Mouse (Mus musculus) cerebellum, postnatal 36 days (tissue): ENCODE measurements around the gene Ly6g6e.
A peak's percentile ranks its signal among the peaks of the same experiment; 100 is the strongest.
"Not testable (repeated sequence)": the region's sequence is repeated elsewhere in the genome, so short reads cannot be mapped to it uniquely, and the experiment has no call there.

Experiments used
- DNase-seq, 2 experiments: peaks; one replicate each; pipeline ENCODE4 v3.0.0; 2021 to 2022; ENCODE audit warnings: mixed read lengths in 2 of 2

Ly6g6e gene

DNA sequence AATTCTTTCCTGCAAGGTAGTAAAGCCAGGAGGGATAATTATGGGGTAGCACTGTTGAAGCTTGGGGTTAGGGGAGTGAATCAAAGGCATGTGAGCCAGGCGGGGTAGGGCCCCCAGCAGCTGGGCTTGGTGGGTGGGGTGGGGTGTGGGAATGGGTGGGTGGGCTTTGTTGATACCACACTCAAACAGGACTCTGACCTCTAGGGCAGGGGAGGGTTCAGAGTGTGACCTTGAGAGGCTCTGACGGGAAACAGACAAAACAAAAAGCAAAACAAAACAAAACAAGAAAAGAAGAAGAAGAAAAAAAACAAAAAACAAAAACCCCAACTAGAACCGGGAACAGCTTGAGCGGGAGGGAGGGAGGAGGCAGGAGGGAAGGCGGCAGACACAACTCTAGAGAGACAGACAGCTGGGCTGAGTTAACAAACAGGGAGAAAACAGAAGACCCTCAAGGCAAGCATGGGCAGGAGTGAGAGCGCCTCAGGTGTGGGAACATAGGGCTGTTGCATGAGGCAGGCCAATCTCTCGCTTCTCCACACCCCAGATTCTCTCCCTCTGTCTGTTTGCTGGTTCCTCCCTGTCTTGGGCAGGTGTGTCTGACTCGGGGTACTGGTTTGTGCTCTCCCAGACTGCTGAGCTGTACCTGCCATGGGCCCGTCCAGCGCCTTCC is at the start of gene Ly6g6e:
TSS of gene Ly6g6e (plus strand) at position 396 of the 670 bp plus-strand sequence.
- peak in 1 of 2 experiments; percentile 9 for DNase-seq

DNA sequence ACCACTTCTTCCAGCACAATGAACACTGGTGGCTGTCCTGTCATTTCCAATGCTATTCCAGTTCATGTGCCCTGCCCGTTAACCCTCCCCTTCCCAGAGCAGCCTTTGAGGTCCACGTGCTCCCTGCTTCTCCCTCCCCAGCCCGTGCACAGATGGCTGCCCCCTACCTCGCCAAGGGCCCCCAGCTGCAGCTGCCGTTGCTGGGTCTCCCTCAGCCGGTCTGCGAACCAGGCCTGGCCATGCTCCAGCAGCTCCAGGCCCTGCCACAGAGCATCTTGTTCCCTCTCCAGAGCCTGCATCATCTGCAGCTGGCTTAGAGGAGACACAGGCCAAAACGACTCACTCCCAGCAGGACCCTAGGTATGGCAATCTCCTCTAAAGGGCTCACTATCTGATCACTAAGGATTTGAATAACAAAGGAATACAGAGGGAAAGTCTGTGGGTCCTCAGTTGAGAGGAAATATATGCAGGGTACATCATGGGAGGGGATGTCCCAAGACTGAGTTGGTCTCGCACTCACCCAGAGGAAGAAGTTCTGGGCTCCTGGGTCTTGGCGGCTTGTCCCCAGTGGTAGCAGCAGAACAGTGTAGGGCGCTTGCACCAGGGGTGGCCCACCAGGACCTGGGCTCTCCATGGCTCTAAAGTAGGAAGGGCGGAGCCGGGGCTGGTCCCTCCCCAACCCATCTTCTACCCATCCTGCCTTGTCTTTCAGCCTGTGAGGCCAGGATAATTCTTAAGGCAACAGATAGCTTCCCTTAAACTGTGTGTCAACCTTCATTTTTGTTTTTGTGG is 49.2 kb upstream of the Ly6g6e start, which contains the start of gene Sapcd1:
TSS of gene Sapcd1 (minus strand) at position 740 of the 792 bp plus-strand sequence.
- peak in 1 of 2 experiments; percentile 30 for DNase-seq

DNA sequence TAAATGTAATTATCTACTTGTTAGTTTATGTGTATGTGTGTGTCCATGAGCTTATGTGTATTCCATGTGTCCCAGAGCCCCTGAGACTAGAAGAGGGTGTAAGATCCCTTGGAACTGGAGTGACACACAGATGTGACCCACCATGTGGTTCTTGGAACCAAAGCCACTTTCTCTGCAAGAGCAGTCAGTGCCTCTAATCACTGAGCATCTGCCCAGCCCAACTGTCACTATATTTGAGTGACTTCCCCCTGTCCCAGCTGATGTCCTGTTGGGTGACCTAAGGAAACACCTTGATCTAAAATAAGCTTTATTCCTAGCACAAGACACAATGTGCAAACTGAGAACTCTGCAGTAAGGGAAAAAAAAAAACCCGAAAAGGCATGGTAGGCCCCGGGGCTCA is 48.4 kb upstream of the Ly6g6e start:
- DNase-seq: no peak

DNA sequence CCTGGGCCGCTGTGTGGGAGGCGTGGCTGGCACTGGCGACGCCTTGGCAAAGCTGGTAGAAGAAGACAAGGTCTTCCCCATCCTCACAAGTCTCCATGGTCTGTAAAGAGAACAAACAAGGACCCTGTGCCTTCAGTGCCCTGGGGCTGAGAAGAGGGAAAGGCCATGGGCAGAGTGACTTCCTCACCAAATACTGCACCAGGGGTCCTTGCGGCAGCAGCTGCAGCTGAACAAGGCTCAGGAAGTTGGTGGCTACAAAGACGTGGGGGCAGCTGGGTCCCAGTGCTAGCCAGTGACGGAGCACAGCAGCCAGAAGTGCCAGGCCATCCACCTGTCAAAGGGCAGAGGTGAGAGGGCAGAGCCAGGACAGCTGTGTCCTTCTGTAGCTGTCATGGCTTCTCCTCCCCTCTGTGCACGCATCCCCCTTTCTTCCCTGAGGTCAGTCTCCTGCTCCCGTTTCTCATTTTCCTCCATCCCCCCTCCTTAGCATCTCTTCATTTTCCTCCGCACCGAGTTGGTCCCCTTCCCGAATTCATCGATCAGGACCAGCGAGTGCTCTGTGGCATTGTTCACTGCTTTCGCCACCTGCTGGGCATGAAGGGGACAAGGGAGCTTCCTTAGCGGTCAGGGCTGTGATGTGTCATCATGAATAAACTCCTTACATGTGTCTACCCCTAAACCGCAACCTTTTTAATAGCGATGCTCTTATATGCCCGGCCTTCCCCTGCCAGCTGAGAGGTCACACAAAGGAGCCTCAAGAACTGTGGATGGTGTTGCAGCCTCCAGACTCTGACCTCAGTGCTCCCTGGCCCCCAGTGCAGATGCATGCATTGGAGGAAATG is 46.8 kb upstream of the Ly6g6e start:
- DNase-seq: peak in 1 of 2 experiments; percentile 18

DNA sequence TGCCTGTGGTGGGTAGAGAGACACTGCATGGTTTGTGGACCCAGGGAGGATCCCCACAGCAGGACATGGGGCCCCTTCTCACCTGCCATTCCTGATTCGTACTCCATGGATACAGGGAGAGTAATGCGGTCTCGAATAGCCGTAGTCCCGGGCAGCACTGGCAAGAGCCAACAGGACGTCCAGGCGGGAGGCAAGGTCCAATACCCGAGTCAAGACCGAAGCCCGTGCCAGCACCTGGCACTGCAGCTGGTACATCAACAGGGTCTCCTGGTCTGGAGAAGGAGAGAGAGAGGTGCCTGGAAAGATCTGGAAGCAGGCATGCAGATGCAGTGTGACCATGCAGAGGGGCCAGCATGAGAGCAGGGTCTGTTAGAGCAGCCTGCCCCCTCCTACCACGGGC is 45.4 kb upstream of the Ly6g6e start:
- no peak for DNase-seq

DNA sequence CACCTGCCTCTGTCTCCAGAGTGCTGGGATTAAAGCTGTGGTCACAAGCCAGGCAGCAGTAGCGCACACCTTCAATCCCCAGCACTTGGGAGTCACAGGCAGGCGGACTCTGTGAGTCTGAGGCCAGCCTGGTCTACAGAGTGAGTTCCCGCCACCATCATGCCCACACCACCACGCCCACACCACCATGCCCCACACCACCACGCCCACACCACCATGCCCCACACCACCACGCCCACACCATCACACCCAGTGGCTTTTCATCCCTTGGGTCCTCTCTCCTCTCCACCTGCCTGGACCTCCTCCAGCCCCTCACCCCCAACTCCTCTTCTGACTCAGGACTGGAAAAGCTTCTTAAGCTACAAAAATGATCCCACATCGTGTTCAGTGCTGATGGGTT is 44.8 kb upstream of the Ly6g6e start:
- no peak for DNase-seq

DNA sequence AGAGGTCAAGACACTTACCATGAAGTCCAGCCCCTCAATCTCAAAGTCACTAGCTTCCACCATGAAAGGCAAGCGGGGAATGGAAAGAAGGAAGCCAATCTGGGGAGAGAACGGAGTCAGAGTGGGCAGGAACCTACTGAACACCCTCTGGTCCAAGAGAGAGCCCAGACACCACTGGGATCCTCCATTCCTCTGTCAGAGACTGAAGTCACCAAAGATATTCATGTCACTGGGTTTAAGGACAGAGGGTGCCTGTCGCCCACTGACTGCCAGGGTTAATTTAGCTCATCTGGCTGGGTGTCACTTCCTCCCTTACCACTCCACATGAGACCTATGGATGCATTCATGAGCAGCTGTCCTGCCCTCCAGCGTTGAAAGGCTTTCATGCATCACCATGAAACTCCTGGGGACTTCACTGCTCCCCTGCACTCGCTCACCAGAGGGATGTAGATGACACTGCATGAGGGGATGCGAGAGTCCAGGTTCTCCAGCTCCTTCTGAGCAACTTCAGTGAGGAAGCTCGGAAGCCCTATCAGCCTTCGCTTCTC is 44.3 kb upstream of the Ly6g6e start:
- no peak for DNase-seq

DNA sequence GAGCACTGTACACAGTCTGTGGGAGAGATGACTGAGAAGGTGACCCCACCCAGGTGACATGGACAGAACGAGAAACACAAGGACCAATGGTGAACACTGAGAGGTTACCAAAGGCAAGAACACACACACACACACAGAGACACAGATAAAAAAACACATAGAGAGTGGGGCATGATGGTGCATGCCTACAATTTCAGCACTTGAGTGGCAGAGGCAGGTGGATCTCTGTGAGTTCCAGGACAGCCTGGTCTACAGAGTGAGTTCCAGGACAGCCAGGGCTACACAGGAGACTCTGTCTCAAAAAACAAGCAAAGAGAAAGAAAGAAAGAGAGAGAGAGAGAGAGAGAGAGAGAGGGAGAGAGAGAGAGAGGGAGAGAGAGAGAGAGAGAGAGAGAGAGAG is 43.0 kb upstream of the Ly6g6e start:
- not testable (repeated sequence) for DNase-seq

DNA sequence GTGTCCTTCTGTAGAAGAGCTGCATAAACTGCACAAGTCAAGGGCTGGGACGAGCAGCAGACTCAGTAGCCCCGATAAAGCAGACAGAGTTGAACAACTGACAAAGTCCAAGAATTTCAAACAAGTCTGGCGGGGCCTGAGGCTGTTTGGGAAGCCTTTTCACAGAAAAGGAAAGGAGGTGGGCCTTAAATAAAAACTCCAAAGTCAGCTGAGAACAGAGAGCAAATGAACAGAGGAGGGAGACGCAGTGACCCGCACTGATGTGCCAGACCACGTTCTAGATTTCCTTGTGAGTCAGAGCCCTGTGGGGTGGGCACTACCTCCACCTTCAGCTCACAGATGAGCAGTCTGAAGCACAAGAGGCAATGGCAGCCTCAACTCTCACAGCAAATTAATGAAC is 41.8 kb upstream of the Ly6g6e start:
- no peak for DNase-seq

DNA sequence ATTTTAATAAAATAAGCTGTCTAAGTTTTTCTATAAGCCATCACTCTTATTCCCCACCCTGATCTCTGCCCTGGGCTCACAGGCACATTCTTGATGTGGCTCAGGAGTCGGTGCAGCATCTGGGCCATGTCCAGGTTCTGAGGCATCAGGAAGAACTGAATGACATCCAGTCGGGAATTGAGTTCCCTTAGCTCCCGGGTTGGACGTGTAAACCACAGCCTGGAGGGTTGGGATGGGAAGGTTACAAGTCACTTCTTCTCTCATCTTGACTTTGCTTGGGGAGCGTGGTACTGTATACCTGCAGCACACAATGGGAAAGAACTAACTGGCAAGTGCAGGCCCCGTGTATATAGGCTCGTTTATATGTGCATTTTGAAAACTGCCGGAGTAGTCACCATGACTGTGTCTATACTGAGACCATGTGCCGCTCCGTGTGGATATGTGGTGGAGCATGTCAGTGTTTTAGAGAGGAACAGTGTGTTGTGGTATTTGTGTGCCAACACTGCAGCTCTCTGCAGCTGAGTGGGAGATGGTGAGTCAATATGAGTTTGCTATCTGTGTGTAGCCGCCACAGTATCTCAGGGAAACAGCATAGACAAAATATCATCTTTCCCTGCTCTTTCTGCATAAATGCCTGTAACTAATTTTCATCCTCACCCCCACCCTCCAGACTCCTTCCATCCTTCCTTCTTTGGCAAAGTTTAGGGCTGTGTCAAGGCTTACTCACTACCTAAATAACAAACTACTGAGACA is 37.4 kb upstream of the Ly6g6e start:
- DNase-seq: no peak

DNA sequence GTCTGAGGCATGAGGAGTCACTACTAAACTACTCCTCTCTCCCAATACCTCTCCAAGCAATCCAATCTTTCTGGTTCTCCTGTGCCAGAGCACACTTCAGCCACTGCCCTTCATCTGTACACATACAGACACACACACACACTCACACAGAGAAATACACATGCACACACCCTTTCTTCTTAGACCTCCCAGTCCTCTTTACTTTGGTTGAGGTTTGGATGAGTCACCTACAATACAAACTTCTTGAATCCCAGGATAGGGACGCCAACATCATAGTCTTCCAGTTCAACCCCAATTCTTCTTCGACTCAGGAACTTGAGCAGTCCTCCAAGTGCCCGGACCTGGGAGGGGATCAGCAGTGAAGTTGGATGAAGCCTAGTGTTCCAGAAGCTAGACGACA is 32.9 kb upstream of the Ly6g6e start:
- no peak for DNase-seq

DNA sequence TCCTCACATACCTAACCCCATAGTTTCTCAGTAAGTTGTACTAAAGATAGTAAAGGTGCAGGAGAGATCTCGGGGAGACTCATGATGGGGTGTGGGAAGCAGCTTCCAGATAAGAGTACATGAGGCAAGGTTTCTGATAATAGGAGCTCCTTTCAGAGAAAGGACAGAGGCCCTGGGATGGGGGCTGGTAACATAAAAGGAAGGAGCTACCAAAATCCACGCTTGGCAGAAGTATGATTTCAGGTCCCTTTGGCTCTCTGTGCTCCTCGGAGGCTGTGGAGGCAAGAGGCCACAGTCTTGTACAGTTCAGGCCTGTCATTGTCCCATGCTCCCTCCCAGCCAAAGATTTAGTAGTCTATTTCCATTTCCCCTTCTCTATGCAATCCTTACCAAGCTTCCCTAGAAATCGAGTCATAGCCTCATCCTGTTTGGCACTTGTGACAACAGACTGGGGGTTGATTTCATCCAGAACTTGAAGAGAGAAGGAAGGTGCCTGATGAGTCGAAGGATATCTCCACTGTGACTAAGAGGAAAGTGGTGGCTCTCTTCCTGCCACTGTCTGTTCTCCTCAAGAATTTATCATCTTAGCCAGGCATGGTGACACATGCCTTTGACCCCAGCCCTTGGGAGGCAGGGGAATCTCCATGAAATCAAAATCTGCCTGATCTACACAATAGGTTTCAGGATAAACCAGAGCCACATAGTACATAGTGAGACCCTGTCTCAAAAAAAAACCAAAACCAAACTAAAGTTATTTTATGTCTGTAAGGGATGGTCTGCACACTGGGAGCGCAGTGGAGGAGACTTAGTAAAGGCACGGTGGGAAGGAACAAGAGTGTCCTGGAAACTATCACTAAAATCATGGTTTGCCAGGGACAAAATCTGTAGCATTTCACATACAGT is 31.5 kb upstream of the Ly6g6e start:
- DNase-seq: no peak

DNA sequence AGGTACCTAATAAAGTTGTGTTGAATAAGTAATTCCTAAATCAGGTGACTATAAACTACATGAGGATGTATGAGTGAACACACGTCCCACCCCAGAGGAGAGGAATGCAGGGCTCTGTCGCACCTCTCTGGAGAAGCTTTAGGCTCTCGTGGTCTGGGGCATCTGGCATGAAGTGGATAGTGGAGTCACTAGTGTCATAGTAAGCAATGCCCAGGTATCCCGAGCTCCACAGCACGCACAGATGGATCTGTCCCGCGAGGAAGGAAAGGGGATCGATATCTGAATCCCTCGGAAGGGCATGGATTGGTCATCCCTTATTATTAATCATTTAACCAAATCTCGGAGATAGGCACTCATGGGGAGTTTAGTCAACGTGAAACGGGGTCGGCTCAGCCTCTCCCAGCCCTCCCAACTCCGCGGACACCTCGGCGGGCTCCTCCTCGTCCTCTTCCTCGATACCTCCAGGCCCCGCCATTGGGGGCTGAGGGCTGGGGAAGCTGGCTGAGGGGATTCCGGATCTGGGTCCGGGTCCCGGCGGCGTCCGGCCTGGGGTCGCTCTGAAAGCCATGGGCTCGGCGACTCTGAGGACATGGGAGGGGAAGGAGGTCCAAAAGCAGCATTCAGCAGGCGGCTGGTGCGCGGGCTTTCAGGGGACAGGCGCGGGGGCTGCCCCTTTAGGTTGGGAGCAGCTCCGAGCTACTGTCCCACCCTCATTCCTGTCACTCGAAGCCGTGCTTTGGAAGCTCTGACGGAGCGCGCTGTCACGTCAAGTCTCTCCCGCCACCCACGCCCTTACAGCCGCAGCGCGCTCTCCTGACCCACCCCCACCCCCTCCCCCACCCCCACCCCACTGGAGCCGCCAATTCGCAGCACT is 30.7 kb upstream of the Ly6g6e start:
- no peak for DNase-seq

DNA sequence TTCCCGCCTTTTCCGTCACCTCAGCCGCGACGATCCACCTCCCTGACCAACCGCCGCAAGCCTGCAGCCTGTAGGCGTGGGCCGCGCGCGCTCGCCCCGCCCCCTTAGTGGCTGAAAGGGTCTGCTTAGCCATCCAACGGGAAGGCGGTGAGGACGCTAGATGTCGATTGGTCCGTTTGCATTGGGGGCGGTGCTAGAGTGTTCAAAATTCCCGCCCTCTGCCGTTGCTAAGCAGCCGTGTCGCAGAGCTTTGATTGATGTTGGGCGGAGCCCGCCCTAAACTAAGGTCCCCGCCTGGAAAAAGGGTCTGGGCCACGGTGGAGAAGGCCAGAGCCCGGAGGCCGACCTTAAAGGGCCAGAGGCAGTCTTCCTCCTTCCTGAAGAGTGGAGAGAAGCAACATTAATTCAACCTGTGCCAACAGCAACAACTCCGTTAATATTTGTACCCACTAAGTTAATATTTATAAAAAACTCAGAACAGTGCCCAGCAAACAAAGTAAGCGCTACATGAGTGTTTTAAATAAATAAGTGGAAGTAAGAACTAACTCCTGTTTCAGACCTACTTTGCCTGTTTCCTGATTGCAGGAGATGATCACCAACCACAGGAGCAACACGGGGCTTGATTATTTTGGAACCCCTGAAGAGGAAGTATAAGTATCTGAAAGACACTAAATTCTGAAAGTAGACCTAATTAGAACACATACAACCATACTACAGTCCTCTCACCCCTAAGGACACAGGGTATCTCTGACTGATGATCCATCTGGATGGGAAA is 29.8 kb upstream of the Ly6g6e start, which contains the start of gene Msh5:
TSS of gene Msh5 (minus strand) at position 65 of the 775 bp plus-strand sequence.
- DNase-seq: peak; percentile 95

DNA sequence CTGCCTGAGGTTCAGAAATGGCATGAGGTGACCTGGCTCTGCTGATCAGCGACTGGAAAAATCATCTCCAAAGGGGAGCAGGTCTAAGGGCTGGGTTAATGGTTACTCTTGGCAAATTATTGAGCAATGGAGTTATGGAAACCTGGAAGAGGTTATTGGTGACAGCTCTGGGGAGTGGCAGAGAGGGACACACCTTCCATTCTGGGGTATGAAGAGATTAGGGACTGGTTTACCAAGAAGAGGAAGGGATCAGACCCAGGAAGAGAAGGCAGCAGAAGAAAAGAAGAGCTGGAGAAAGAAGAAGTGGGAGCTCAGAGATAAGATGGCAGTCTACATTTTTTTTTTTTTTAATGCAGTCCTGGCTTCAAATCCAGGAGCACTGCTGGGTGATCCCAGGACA is 29.0 kb upstream of the Ly6g6e start:
- no peak for DNase-seq

DNA sequence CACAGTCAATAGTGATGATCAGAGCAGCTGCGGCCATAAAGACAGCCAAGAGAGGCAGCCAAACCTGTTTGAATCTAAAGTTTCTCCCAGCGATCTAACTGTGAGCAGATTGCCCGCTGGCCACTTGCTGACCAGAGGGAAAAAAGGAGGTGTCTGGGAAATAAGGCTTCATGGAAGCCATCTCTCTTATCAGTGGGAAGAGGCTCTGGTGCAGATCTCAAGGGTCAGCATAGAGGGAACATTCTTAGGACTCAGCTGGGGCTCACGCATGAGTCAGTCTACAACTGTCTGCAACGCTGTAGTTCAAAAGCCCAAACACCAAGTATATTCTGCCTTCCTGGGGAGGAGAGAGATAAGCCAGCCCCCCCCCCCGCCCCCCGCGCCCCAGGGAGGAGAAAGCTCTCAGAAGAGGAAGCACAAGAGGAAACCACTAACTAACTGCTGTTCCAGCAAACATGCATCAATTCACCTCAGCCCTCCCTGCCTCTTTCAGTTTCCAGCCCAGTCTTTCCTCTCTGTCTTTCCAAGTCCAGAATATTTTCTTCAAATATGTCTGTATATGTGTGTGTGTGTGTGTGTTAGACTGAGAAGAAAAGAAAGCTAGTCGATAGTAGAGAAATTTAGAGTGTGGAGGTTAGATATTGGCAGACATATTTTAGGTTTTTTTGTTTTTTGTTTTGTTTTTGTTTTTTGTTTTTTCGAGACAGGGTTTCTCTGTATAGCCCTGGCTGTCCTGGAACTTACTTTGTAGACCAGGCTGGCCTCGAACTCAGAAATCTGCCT is 28.4 kb upstream of the Ly6g6e start:
- DNase-seq: no peak

DNA sequence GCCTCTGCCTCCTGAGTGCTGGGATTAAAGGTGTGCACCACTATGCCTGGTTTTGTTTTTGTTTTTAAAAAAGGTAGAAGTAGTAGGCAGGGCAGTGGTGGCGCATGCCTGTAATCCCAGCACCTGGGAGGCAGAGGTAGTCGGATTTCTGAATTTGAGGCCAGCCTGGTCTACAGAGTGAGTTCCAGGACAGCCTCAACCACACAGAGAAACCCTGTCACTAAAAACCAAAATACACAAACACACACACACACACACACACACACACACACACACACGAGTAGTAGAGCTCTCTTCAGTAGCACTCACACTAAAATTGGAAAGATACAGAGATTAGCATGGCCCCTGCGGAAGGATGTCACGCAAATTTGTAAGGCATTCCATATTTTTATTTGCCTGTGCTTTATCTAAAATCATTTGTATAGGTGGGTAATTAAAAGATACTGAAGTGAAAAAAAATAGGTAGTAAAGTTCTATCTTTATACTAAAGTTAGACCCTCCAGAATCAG is 27.7 kb upstream of the Ly6g6e start:
- DNase-seq: no peak

DNA sequence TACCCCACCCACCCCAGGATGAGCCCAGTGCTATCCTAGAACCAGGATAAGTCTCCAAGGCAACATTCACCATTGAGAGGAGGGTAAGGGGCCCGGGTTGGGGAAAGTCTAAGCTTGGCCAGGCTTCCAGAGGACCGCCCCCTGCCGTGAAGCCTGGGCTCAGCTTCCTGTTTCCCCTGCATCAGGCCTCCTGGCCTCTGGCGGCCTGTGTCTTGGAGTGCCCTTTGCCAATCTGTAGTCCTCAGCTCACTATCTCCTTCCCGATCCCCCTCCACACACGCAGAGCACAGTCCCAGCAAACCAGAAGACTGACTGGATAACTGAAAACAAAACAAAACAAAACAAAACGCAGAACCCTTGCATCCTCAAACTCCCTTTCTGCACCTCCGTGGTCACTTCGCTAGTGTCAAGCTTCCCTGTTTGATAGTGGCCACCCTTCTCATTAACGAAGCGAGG is 27.1 kb upstream of the Ly6g6e start, which contains the start of gene Clic1:
TSS of gene Clic1 (plus strand) at position 406 of the 456 bp plus-strand sequence.
- no peak for DNase-seq
